Mouse (Mus musculus): ENCODE results near the gene Mast3.
"Not testable (repeated sequence)": the region's sequence is repeated elsewhere in the genome, so short reads cannot be mapped to it uniquely, and the experiment has no call there.

Gene Mast3

DNA sequence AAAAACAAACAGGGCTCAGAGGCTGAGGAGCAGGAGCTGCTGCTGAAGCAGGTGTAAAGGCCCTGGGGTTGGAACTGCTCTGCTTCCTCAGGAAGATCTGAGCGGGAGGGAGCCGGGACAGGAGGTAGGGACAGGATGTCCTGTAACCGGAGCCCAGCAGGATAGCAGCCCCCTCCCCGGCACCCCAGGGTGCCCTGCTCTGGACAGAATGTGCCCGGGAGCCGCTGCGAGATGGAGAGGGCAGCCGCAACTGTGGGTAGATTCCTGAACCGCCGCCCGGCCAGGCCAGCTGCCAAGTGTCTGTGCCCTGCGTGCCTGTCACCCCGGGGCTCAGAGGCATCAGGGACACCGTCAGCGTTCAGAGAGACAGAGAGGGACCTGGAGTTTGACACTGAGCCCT is 28.7 kb upstream of the Mast3 start:
- no peak for DNase-seq (ENCODE audit: low spot score)

DNA sequence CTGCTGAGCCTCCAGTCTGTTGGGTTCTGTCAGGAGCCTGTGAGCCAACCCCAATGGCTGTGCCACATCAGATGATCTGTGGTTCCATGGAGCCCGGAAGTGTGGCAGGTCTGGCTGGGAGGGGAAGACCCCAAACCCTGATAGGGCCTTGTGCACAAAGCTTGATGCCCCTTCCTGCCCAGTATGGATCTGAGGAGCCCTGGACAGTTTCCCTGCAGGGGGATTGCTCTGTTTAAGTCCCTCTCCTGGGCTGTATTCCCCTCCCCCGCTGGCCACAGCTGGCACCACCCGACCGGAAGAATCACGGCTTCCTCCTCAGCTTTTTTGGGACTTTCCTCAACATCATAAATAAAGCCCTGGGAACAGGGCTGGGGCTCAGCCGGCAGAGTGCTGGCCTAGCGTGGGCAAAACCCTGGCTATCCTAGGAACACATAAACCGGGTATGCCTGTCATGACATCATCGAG is 28.2 kb upstream of the Mast3 start:
- no peak for DNase-seq (ENCODE audit: low spot score)

DNA sequence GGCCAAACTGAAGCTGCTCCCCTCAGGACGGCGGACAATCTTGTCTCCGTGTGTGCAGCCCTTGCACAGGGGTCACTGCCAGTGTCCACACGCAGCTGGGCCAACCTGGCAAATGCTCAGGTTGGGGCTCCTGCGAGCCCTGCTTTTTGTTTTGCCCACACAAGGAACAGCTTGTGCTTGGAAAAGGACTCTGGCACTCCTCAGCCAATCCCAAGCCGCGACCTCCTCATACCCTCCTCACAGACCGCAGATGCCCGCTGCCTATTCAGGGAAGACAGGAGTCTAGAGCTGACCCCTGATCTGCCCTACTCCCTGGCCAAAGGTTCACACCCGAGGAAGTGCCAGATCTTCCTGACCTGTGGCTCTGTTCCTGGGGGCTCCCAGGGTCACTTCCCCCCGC is 27.5 kb upstream of the Mast3 start:
- DNase-seq (ENCODE audit: low spot score): no peak

DNA sequence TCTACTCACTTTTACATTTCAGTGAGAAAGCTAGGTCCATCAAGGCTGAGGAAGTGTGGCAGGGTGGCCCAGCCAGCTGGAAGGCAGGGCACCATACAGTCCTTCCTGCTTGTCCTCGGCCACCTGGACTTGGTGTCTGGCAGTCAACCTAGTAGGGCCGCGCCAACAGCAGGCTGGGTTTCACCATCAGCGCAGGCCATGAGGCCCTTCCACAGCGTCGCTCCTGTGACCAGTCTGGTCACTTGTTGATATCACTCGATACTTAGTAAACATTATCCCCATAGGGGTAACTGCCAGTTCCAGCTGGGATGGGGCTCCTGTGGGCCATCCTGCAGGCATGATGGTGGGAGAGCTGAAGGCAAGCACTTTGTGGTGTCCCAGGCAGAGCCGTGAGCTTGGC is 26.7 kb upstream of the Mast3 start:
- DNase-seq (ENCODE audit: low spot score): no peak

GRCm38 (mm10) chr8:70827796-70828195 is 22.9 kb upstream of the Mast3 start:
- no peak for DNase-seq (ENCODE audit: low spot score)

- no peak for DNase-seq (ENCODE audit: low spot score)
Observed at GRCm38 (mm10) chr8:70827010-70827409, 22.2 kb upstream of the Mast3 start.

- DNase-seq (ENCODE audit: low spot score): no peak
Observed at GRCm38 (mm10) chr8:70825816-70826215, 21.0 kb upstream of the Mast3 start.

DNA sequence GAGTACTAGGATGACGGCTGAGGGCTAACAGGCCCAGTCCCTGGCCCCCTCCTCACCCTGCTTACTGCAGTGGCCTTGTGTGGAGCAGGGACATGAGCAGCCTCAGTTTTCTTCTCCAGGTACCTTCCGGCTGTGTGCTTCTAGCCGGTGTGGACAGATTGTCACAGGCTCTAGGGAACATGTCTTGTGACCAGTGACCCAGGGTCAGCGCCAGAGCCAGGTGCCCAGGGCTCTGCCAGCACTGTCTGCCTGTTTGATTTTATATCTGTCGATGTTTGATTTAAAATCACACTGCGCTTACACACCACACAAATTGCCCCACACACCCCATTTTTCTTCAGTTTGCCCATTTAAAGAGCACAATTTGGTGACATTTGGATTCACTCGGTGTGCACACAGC is 18.9 kb upstream of the Mast3 start:
- no peak for DNase-seq (ENCODE audit: low spot score)

DNA sequence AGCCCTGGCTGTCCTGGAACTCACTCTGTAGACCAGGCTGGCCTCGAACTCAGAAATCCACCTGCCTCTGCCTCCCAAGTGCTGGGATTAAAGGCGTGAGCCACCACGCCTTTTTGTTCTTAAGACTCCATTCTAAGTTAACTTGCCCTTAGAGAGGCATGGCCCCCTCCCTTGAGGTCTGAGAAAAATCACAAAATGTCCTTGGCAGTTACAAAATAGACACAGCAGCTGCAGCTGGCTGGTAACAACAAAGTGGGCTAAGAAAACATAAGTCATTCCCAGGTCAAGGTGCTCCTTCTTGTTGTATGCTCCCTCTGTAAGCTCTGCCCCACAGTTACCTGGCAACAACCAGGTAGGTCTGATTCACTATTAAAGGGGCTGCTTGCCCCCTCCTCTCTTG is 17.7 kb upstream of the Mast3 start:
- DNase-seq (ENCODE audit: low spot score): not testable (repeated sequence)

DNA sequence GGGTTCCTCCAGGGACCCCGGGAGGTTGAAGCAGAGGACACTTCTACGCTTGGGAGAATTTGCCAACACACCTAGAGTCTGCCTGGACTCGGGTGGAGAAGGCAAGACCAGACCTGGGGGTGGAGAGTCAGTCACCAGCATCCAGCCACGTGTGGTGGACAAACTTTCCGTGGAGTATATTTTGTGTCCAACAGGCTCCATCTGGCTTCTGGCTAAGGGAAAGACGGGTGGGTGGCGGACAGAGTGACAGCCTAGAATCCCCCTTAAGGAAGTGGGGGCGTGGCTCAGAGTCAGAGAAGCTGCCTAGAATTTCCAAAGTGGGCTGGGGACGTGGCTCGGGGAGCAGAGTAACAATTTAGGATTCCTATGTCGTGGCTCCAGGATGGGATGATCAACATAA is 17.1 kb upstream of the Mast3 start:
- DNase-seq (ENCODE audit: low spot score): no peak

GRCm38 (mm10) chr8:70821399-70821962 is 16.6 kb upstream of the Mast3 start:
- no peak for DNase-seq (ENCODE audit: low spot score)

DNA sequence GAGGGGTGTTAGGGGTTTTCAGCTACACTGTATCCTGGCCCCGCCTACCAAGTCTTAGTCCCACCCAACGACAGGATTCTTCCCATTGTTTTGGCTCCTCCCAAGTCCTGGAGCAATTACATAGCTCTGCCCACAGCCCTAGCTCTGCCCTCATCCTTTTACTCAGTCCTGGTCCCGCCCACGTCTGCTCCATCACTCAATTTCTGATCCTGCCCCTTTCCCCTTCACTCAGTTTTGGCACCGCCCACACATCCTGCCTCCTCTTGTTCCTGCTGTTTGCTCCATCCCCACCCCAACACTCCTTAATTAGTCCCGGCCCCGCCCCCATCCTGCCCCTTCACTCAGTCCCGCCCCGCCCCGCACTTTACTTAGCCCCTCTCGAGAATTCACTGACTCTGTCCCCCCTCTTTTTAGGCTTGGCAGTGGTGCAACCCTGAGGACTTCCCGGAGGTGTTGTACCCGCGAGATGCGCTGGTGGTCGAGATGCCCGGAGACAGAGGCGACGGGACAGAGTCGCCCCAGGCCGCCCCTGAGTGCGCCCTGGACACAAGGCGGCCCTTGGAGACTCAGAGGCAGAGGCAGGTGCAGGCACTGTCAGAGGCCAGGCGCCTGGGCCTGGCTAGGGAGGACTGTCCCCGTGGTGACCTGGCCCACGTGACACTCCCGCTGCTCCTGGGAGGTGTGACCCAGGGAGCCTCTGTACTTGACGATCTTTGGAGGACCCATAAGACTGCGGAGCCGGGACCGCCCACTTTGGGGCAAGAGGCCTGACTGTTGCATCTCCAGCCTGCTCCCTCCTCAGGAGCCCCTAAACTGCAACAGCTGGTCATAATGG is 15.5 kb upstream of the Mast3 start:
- no peak for DNase-seq (ENCODE audit: low spot score)

DNA sequence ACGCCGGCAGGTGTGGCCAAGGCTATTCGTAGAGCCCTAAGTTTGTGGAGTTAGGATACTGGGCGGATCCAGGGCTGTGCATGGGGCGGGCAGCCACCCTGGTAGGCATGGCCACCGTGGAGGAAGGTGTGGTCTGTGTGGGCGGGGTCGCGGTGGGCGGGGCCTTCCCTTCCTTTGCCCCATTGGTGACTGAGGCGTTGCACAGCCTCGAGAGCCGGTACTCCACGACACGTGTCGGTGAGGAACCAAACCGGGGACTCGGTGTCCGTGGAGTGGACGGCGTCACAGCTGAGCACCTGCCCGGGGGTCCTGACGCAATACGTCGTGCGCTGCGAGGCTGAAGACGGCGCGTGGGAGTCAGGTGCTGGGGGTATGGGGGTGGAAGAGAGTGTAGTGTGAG is 11.8 kb upstream of the Mast3 start:
- no peak for DNase-seq (ENCODE audit: low spot score)

- no peak for DNase-seq (ENCODE audit: low spot score)
Observed at GRCm38 (mm10) chr8:70812885-70813284, 8.0 kb upstream of the Mast3 start.

DNA sequence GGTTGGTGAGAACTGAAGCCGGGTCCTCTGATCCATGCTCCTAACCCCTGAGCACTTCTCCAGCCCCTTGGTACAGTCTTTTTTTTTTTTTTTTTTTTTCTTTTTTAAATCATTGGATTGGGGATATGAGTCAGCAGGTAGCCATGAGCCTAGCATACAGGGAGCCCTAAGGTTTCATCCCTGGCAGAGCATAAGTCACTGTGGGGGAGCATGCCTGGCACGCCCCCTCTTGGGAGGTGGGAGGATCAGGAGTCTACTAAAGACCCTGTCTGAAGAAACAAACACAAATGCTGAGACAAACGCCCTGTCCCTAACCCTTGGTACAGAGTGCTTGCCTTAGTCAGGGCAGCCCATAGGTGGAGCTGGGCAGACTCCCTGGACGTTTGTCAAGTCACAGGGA is 7.2 kb upstream of the Mast3 start:
- no peak for DNase-seq (ENCODE audit: low spot score)

- no peak for DNase-seq (ENCODE audit: low spot score)
Observed at GRCm38 (mm10) chr8:70810962-70811680, 6.3 kb upstream of the Mast3 start.

GRCm38 (mm10) chr8:70808955-70809701 is 4.3 kb upstream of the Mast3 start:
- DNase-seq (ENCODE audit: low spot score): no peak

DNA sequence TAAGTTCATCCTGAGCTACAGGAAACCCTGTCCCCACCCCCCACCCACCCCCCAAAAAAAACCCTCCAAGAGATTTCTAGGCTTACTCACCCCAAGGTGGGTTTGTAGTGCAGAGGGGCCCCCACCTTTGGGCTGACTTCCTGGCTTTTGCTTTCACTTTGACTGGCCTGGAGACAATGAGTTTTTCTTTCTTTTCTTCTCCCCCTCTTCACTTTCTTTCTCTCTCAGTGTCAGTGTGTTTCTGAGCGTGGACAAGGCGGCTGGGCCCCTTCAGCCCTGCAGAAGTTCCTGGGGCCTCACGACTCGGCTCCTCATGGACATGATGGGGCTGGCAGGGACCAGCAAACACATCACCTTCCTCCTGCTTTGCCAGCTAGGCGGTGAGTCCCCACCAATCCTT is 3.4 kb upstream of the Mast3 start, which contains the start of gene Il12rb1:
Gene Il12rb1, plus strand, starts transcription at position 211 of the 400 bp plus-strand sequence.
- DNase-seq (ENCODE audit: low spot score): no peak

DNA sequence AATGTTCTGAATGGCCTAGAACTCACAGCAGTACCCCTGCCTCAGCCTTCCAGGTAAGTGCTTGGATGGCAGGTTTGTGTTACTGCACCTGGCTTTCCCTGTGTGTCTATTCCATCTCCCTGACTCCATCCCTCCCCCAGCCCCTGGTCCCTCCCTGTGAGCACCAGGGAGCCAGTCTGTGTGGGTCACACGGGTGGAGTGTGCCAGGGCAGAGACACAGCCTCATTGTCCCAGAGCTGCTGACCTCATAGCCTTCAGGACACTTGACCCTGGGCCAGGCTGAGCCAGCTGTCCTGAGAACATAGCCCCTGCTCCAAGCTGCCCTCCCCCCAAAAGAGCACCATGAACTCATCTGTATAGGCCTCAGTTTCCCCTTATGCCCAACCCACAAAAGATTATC is 2.5 kb upstream of the Mast3 start:
- DNase-seq (ENCODE audit: low spot score): no peak

DNA sequence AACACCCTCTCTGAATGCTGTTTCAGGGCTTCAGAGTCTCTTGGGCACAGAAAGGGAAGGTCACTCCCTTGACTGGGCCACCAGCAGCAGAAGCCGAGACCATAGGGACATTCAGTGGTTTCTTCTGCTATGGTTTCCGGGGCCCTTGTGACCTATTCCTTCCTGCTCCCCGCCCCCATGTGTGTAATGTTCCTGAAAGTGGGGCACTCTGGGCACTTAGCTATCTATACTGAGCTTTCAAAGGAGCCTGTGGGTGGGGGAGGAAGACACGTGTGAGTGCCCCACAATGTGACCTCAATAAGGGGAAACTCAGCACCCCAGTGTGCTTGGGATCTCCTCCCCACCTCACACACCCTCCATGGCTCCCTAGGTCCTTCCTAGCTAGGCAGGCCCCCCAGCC is 1.7 kb upstream of the Mast3 start:
- no peak for DNase-seq (ENCODE audit: low spot score)

DNA sequence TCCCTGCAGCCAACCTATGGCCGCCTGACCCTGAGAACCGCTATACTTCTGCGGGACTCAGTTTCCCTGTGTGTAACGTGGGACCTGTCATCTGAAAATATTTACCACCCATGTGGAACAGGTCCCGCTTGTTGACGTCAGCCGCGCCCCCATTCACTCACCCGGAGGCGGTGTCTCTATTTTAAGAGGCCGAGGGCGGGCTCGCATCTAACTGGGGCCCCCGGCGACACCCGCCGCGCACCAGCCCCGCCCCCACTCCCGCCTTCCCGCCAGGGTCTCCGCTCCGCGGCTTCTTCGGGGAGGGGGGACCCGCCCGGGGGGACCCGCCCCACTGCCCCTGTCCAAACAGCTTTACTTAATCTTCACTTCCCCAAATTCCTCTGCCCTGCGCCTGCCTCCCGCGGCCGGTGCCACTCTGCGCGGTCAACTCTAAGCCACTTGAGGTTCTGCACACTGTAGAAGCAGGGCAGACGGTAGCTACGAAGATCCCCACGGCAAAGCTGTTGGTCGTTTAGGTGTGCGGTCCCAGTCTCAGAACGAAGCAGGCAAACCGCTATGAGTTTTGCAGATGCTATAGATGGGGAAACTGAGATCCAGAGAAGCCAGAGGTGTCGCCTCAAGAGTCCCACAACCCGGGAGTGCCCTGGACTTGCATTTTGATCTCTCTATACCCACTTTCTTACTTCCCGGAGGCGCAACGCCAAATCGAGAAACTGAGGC is 933 bp downstream of the Mast3 start:
- DNase-seq (ENCODE audit: low spot score): no peak
